Mouse (Mus musculus) testis, adult 2 months (tissue): ENCODE results near the gene Tmem150c.

Experiments used
- CTCF ChIP-seq: fragments of 200-500 bp; IDR thresholded peaks from 2 replicates; pipeline ENCODE4 v1.5.1; 2012; ENCODE audit warnings: low read depth, mild to moderate bottlenecking, inconsistent platforms, low read length, moderate library complexity; ENCODE audit not compliant: control insufficient read depth, insufficient read depth, insufficient replicate concordance
- POLR2A ChIP-seq: fragments of 200-500 bp; IDR thresholded peaks from 2 replicates; pipeline ENCODE4 v1.6.1; 2012; ENCODE audit warnings: low read depth, mild to moderate bottlenecking, inconsistent platforms, low read length, moderate library complexity; ENCODE audit not compliant: control insufficient read depth

DNA sequence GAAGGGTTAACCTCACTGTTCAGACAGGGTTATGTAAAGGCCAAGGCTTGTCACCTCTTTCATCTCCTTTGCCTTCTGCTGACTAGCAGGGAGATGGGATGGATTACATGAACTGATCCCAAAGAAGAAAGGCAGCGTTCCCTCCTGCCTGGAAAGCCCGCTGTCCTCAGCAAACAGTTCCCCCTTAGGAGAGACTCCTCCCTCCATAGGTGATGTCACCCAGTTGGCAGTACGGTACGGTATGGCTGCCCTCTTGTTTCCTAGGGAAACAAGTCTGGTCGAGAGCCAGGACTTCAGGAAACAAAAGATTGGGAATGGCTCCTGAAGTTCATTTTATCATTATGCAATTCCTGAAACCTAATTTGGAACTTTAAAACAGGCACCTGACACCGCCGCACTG lies 111.7 kb downstream of the Tmem150c start:
- TF ChIP-seq CTCF (no peak), POLR2A (no peak)
